Mouse (Mus musculus): ENCODE results near the gene Hnrnph1.
"Not testable (repeated sequence)": the region's sequence is repeated elsewhere in the genome, so short reads cannot be mapped to it uniquely, and the experiment has no call there.

The Hnrnph1 gene

DNA sequence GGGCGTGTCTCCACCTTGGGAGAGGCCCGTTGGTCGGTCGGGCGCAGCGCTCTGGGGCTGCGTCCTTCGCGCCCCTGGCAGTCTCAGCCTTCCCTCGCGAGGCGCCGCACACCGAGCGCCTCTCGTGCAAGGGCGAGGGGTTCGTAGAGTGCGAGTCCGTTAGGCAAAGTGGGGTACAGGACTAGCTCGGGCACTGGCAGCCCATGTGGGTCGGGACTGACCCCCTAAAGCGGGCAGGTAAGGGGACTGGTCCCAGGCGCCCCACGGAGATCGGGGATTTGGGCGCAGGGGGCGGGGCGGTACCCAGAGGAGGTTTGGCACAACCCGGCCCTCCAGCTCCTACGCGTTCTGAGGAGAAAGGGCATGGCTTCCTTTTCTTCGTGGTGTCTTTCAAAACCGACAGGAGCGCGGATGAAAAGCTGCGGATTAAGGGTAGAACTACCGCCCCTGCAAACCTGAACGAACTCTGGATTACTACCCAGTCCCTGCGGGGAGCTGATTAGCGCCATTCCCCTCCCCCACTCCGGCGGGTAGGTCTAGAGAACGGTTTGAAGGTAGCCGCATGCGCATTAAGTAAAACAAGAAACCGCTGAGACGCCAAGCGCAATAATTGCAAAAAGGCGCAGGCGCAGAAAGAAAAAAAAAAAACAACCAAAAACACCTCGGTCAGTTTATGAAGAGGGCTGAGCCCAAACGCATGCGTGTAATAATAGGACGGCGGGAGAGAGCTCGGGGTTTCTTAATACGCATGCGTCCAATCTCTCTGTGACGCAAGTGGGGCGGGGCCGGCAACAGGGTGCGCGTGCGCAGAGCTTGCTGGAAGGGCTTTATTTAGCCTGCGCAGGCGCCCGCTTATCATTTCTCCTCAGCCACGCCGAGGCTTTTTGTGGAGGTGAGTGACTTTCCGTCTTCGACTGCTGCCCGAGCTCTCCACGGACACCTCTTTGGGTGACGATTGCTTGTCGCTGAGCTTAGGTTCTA, at the start of gene Hnrnph1:
Hnrnph1 (plus strand) TSS at position 80 of the 981 bp plus-strand sequence.
- peak; percentile 99 for DNase-seq (ENCODE audit: low read depth, low spot score)

DNA sequence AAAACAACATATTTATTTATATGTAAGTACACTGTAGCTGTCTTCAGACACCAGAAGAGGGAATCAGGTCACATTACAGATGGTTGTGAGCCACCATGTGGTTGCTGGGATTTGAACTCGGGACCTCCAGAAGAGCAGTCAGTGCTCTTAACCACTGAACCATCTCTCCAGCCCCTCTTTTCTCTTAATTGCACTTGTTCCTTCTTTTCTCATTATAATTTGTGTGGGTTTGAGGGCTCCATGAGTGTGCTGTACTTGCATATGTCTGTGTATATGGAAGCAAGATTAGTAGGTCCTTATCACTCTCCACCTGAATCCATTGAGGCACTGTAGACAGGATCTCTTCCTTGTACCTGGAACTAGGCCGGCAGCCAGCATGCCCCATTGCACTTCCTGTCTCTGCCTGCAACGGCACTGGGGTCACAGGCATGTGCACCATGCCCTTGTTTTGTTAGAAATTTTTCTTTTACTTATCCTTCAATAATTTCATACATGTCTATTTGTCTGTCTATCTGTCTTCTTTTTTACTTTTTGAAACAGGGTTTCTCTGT, 48.6 kb upstream of the Hnrnph1 start:
- no peak for DNase-seq (ENCODE audit: low read depth, low spot score)

- DNase-seq (ENCODE audit: low read depth, low spot score) = no peak
Observed at GRCm38 (mm10) chr11:50329378-50329777, 47.4 kb upstream of the Hnrnph1 start.

GRCm38 (mm10) chr11:50333181-50333580, 43.6 kb upstream of the Hnrnph1 start:
- no peak for DNase-seq (ENCODE audit: low read depth, low spot score)

DNA sequence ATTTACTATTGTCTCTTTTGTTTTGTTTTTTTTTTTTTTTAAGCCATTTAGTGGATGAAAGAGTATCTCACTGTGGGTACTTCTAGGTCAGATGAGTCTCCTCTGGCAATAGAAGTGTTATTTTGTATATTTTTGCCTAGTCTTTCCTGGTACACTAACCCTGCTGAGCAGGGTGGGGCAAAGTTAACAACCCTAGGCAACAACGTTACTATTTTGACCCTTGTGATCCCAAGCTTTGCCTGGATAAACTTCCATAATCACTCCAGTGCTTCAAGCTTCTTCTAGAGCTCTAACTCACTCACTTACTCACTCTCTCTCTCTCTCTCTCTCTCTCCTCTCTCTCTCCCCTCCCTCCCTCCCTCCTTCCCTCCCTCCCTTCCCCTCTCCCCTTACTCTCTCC, 40.7 kb upstream of the Hnrnph1 start:
- no peak for DNase-seq (ENCODE audit: low read depth, low spot score)

- DNase-seq (ENCODE audit: low read depth, low spot score) = no peak
Observed at GRCm38 (mm10) chr11:50336891-50337290, 39.9 kb upstream of the Hnrnph1 start.

DNA sequence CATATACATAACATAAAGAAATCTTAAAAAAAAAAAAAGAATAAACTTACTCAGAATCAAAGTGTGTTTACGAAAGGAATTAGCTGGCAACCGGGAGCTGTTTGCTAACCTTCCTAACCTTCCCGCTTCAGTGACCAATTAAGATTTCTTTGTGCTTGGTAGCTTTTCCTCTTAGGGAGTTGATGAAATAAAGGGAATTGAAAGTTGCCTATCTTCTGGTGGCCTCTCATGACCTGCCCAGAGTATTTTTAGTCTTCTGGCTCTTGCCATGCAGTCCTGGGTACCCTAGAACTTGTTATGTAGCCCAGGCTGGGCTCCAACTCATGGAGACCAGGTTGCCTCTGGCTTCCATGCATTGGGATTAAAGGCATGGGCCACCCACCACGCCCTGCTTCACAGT, 31.3 kb upstream of the Hnrnph1 start:
- no peak for DNase-seq (ENCODE audit: low read depth, low spot score)

DNA sequence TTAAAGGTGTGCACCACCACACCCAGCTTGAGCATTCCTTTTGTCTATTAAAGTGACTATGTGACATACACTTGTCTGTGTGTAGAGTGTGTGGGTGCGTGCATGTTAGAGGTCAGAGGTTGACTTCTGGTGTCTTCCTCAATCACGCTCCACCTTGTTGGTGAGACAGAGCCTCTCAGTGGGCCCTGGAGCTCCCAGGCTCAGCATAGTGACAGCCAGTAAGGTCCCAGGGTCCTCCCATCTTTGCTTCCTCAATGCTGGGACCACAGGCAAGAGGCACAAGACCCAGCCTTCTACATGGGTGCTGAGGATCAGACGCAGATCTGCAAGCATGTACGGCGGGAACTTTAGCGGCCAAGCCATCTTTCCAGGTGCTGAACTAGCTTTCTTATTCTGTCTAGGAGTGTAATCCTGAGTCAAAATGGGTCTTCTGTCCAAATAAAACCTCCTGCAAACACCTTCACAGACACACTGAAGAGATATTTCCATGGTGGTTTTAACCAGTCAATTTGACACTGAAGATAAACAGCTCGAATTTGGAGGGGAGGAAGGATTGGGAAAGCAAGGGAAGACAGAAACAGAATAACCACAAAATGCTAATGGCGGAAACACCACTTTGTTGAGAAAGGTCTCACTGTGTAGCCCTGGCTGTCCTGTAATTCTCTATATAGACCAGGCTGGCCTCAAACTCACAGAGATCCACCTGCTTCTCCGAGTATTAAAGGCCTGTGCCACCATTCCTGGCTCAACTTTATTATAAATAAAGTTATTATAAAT, 30.3 kb upstream of the Hnrnph1 start:
- no peak for DNase-seq (ENCODE audit: low read depth, low spot score)

- no peak for DNase-seq (ENCODE audit: low read depth, low spot score)
Observed at GRCm38 (mm10) chr11:50352177-50352576, 24.6 kb upstream of the Hnrnph1 start.

- no peak for DNase-seq (ENCODE audit: low read depth, low spot score)
Observed at GRCm38 (mm10) chr11:50354162-50354561, 22.6 kb upstream of the Hnrnph1 start, which contains the start of gene Cby3. Gene Cby3, plus strand, starts transcription at chr11:50354462.

- DNase-seq (ENCODE audit: low read depth, low spot score) = no peak
Observed at GRCm38 (mm10) chr11:50354851-50355250, 21.9 kb upstream of the Hnrnph1 start.

DNA sequence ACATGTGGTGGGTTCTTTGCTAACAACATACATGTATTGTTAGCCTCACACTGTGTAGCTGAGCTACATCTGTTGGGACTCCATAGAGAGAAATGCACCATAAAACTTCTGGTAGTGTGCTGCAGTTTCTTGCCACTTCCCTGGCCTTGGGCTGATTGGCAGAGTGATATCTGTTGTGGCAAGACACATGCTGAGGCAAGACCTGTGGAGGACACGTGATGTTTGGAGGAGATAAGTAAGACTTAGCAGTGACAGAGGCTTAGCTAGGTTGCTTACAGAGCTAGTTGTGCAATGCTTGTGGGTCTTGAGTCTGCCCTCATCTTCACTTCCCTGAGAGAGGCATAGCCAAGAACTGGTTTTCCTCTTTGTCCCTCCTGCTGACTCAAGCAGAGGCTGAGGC, 21.4 kb upstream of the Hnrnph1 start:
- DNase-seq (ENCODE audit: low read depth, low spot score) = no peak

DNA sequence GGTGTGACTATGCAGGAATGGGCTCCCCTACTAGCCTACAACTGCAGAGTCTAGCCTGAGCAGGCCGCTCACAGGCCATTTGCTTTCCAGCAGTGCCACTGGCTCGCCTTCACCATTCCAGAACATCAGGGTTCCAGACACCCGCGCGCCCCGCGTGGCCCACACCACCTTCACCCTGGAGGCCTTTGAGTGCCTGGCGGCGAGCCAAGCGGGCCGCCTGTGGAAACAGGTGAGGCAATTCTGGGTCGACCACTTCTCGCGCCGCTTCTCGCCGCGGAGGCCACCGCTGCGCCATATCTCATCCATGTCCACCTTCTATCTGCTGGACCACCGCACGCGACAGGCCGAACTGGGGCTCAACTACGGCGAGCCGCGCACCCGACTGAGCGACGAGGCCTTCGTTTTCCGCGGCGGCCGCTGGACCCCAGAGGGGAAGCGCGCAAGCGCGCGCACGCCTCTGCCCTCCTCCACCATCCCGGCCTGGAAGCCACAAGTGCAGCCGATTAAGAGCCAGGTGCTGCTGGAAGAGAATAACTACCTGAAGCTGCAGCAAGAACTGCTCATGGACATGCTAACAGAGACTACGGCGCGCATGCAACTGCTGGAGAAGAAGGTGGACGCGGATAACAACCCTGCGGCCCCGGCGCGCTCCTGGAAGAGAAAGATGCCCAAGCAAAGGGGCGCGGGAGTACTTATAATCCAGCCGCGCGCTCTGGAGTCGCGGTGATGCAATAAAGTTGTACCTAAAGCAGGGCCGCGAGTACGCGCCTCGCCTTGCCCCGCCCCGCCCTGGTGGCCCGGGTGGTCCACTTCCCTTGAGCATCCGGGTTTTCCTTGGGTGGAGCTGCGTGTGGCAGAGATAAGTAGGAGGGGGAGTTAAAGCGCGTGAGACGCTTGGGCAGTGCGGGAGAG, 17.6 kb upstream of the Hnrnph1 start:
- peak; percentile 64 for DNase-seq (ENCODE audit: low read depth, low spot score)

GRCm38 (mm10) chr11:50361282-50361681, 15.5 kb upstream of the Hnrnph1 start:
- DNase-seq (ENCODE audit: low read depth, low spot score) = not testable (repeated sequence)

DNA sequence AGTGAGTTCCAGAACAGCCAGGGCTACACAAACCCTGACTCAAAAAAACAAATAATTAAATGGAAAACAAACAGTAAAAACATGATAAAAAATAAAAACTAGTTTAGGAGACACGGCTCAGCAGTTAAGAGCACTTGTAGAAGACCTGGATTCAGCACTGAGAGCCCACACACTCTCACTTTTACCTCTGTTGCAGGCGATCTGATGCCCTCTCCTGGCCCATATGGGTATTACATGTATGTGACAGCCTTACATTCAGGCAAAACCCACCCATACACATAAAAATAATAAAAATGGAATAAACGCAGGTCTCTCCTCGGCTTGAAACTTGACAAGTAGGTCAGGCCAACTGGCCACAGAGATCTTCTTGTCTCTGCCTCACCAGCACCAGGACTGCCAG, 12.2 kb upstream of the Hnrnph1 start:
- peak; percentile 69 for DNase-seq (ENCODE audit: low read depth, low spot score)

DNA sequence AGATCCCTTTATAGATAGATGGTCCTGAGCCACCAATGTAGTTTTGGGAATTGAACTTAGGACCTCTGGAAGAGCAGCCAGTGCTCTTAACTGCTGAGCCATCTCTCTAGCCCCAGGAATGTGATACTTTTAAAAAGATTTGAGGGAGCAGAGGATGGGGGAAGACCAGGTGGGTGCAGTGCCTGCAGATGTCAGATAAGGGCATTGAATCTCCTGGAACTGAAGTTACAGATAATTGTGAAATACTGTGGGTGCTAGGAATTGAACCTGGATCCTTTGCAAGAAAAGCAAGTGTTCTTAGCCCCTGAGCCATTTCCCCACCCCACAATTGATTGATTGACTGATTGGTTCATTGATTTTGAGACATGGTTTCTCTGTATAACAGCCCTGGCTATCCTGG, 11.5 kb upstream of the Hnrnph1 start:
- no peak for DNase-seq (ENCODE audit: low read depth, low spot score)

GRCm38 (mm10) chr11:50367531-50367930, 9.3 kb upstream of the Hnrnph1 start:
- no peak for DNase-seq (ENCODE audit: low read depth, low spot score)

DNA sequence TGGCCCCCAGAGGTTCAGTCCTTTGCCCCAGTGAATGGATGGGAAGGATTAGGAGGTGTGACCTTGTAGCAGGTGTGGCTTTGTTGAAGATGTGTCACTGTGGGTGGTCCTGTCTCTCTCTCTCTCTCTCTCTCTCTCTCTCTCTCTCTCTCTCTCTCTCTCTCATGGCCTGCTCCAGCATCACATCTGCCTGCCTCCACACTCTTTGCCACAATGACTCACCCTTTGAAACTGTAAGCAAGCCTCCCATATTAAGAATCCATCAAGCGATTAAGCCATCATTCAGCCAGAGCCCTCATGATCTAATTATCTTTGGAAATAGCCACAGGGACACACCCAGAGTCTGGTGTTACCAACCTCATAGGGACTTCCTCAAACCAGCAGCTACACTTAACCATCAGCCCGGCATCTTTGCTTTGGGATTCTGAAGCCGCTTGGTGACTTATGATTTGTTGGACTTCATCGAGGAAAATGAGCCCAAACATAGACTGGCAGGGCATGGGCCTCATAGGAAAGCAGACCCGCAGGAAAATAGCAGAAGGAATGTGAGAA, 7.4 kb upstream of the Hnrnph1 start:
- no peak for DNase-seq (ENCODE audit: low read depth, low spot score)

DNA sequence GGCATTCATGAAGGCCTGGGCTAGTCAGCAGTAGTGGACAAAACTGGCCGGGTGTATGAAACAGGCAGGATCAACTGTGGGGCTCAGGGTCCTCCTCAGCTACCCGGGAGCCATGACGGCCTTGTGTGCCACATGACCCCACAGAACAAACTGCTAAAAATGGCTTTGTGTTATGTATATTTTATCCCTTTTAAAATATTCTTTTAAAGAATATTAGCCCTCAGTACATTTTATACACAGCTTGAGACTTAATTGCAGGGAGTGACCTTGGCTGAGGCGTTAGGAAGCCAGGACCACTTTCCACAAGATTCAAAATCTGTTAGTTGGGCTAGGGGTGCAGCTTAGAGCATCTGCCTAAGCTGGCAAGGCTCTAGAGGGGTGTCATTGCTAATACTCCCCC, 5.8 kb upstream of the Hnrnph1 start:
- DNase-seq (ENCODE audit: low read depth, low spot score) = no peak

GRCm38 (mm10) chr11:50371399-50371841, 5.4 kb upstream of the Hnrnph1 start:
- no peak for DNase-seq (ENCODE audit: low read depth, low spot score)

DNA sequence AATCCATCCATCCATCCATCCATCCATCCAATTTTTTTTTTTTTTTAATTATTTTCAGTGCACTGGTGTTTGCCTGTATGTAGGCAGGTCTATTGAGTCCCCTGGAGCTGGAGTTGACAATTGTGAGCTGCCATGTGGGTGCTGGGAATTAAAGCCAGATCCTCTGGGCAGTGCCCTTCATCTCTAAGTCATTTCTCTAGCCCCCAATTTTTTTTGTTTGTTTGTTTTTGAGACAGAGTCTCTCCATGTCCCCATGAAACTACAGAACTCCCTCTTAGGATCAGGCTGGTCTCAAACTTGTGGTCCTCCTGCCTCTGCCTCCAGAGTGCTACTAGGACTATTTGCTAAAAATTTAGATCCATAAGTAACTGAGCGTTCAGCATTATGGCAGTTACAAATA, 4.9 kb upstream of the Hnrnph1 start:
- DNase-seq (ENCODE audit: low read depth, low spot score) = no peak
